Mouse (Mus musculus) kidney, postnatal 4 days (tissue): ENCODE measurements at regions not wholly inside any gene's neighbourhood (a gene's known extent, or its start where the extent isn't known, plus 50 kb on each side); places are given as distances from the start of the nearest gene placed in this dataset.
"Not testable (repeated sequence)": the region's sequence is repeated elsewhere in the genome, so short reads cannot be mapped to it uniquely, and the experiment has no call there.

Experiments
- DNase-seq, 2 experiments: peaks; one replicate each; pipeline ENCODE4 v3.0.0; 2021; ENCODE audit warnings: mixed read lengths in 2 of 2

DNA sequence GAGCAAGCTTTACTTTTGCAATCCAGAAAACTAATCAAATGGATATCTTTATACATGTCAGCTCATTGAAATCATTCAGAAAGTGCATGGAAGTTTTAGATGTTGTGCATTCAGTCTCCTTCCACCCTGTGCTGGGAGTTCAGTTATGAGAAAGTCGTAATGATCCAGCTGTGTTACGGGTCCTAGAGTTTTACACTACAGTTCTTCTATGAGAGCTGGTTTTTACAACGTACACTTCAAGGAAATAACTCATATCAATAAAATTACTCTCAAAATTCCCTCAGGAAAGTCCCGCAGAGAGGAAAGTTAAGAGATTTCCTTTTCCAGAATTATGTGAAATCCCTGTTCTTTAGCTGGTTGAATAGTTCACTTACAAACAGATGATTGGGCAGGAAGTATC is 418.1 kb upstream of the Slc10a2 start:
- DNase-seq: no peak

GRCm38 (mm10) chr8:5495861-5496260 is 390.7 kb upstream of the Slc10a2 start:
- no peak for DNase-seq

GRCm38 (mm10) chr8:5490491-5490890 is 385.3 kb upstream of the Slc10a2 start:
- no peak for DNase-seq

DNA sequence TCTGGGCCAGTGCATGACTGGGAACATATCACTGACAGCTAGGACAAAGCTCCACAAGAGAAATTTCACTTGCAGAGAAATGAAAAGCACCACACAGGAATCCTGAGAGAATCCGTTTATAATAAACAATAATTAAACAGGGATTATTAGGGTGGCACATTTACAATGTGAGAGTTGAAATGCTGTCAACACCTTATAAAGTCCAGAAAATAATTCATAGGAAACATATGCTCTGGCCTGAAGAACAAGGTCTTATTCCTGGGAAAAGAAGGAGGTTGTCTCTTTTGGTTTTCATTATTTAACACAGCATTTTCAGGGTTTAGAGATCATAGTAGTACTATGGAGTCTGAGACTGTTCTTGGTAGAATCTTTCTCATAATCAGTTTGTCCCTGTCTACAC is 377.8 kb upstream of the Slc10a2 start:
- DNase-seq: no peak

GRCm38 (mm10) chr8:5472999-5473398 is 367.8 kb upstream of the Slc10a2 start:
- DNase-seq: no peak

GRCm38 (mm10) chr8:5472582-5472981 is 367.4 kb upstream of the Slc10a2 start:
- no peak for DNase-seq

DNA sequence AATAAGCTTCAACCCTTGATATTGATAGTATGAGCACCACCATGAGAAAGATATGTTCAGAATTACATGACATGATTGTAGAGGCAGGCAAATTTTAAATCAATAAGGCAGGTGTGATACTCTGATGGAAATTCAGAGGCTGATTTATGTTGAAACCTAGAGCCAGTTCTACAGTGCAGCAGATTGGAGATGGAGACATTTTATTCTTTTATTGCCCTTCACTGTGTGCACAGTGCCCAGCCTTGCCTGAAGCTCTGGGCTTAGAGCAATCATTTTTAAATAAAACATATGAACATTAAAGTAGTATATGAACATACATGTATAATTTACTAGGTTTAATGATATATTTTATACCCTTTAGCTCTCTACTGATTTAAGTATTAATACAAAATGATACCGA is 352.5 kb upstream of the Slc10a2 start:
- DNase-seq: no peak

GRCm38 (mm10) chr8:5453469-5453868 is 348.3 kb upstream of the Slc10a2 start:
- DNase-seq: no peak

- DNase-seq: not testable (repeated sequence)
Measured at GRCm38 (mm10) chr8:5442243-5442642, 337.1 kb upstream of the Slc10a2 start.

DNA sequence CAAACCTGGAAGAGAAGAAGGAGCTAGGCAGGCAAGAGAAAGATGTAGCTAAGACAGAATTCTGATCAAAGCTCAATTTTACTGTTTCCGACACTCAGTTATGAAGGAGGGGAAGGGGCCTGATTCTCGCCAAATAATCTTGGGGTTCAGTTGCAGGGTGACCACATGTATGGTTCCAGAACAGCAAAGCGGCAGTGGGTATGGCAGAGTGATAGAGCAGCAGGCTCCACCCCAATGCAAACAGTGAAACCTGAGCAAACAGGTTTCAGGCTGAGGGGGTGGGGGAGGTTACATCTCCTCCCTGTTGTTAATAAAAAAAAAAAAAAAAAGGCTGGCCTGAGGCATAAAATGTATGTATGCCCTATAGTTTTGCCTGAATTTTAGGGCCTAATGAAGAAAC is 335.3 kb upstream of the Slc10a2 start:
- DNase-seq: not testable (repeated sequence)

GRCm38 (mm10) chr8:5439054-5439453 is 333.9 kb upstream of the Slc10a2 start:
- DNase-seq: no peak

DNA sequence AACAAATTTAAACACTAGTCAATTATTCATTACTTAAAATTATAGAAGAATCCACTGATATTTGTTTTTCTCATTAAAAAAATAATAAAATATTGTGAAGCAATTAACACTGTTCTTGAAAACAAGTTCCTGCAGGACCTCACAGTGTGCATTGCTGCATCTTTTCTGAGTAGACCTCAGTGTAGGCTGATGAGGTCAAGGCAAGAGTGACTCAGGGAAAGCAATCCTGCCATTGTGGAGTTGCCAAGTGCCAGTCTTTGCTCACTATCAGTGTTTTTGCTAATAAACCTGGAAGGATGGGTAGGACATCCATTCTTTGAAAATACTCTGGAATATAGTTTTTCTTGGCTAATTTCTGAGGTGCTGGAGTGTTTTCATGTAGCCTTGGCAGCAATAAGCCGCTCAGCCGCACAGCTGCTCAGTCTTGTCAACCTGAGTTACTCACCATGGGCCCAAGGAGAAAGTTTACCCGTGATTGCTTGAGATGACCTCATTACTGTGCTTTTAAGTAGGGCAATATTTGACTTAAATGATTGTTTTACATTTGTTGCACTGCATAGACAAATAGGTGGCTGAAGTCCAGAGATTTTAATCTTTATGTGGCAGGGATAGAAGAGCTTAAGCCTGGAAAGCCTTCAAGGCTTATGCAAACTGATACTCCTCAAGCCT is 323.3 kb upstream of the Slc10a2 start:
- no peak for DNase-seq

- not testable (repeated sequence) for DNase-seq
Measured at GRCm38 (mm10) chr8:5416841-5417240, 311.7 kb upstream of the Slc10a2 start.

DNA sequence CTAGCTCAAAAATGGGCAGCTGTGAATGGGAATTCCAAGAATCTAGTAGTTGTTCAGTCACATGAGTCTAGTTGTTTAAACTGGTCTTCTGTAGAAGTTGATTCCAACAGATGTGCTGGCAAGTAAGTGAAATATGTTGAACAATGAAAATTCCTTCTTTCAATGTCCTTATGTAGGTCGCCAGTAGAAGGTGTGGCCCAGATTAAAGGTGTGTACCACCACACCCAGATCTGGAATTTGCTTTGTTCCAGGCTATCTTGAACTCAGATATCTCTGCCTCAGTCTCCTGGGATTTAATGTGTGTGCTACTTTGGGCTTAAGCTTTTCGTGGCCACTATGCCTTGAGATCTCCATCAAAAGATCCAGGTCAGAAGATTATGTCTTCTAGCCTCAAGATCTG is 279.7 kb upstream of the Slc10a2 start:
- no peak for DNase-seq

GRCm38 (mm10) chr8:5378001-5378400 is 272.9 kb upstream of the Slc10a2 start:
- no peak for DNase-seq

DNA sequence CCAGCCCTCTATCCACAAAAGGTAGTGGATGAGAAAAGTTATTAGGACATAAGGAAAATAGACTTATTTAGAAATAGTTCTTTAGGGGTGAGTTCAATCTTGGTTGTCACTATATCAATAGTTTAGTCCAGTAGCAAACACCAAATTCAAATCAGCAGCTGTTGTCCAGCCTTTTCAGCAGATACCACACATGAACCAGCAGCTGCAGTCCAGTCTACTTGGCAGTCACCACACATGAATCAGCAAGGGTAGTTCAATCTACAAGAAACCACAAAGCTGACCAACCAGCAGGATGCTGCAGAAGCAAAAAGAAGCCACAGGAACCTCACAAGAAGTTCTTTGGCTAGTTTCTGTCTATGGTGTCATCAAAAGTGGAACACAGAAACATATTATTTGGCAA is 234.8 kb upstream of the Slc10a2 start:
- no peak for DNase-seq

DNA sequence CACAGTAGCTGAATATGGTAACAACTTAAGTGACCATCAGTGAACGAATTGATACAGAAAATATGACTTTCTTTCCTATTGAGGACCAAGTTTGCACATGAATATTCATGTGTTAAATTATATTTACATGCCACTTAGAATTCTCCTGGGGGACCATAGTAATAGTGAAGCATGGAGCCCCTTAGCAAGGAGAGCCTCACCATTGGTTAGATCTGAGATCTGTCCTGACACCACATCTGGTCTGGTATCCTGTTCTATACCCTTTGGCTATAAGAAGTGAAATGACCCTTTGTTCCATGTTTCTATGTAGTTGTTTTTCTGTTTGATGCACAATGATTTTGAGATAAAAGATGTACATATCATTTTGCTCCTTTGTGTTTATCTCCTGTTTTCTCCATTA is 209.4 kb upstream of the Slc10a2 start:
- no peak for DNase-seq

DNA sequence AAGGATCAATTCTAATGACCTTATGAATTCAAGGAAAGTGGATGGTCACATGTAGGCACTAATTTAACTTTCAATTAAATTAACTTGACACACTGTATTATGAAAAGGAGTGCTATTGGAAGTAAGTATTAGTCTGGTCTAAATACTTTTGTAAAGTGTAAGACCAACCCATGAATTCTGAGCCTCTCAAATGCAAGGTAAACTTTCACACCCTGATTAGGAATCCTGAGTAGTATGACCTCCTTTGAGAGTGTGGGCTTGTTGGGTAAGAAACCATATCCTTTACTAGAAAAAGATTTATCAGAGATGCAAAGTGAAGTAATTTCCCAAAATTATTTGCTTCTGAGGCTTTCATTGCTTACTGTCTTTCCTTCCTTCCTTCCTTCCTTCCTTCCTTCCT is 194.8 kb upstream of the Slc10a2 start:
- DNase-seq: no peak

- DNase-seq: no peak
Measured at GRCm38 (mm10) chr8:5297190-5297589, 192.0 kb upstream of the Slc10a2 start.

DNA sequence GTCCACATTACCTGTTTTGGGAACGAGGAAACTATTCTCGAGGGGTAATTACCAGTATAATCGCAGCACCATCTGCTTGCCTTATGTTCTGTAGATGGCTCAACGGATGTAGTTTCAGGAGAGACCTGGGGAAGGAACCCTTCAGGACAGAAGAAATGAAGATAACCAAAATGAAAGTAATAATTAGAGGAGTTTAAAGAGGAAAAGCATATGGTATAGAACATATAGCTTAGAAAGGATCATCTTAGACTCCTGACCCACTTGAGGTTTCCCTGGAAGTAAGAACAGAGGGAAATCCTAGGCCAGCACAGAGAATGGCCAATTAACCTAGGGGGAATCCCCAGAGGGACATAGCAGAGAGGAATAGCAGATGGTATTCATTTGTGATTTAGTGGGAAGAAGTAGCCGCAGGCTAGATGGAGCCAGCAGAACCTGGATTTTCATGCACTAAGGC is 180.6 kb upstream of the Slc10a2 start:
- DNase-seq: no peak

DNA sequence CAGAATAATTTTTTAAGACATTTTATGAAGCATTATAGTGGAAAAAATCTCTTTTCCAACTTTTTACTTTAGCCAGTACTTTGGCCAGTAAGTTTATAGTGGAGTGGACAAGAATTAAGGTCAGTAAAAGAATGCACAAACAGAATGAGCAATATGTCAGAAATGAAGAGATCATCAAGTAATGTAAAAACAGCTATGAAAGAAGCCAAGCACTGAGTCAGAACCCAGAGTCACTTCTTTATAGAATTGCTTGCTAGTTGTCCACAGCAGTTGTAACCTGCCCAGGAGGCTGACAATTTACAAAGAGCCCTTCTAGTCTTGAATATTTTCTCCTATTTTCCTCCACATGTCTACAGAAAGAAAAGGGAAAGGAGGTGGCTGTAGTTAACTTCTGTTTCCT is 178.6 kb upstream of the Slc10a2 start:
- DNase-seq: no peak

GRCm38 (mm10) chr8:5262316-5262715 is 157.2 kb upstream of the Slc10a2 start:
- no peak for DNase-seq

GRCm38 (mm10) chr8:5241871-5242270 is 136.7 kb upstream of the Slc10a2 start:
- peak in 1 of 2 experiments; percentile 6 for DNase-seq
